Mouse (Mus musculus) ovary, adult 18-20 months (tissue): ENCODE results near the gene Snx30.

Experiments used
- DNase-seq: peaks from one replicate; pipeline ENCODE4 v3.0.0; 2022; ENCODE audit warnings: low spot score, mixed read lengths

Snx30 gene

GRCm38 (mm10) chr4:59824860-59825259 lies 19.2 kb downstream of the Snx30 start:
- no peak for DNase-seq

GRCm38 (mm10) chr4:59825634-59826033 lies 20.0 kb downstream of the Snx30 start:
- DNase-seq = no peak

GRCm38 (mm10) chr4:59826381-59826780 lies 20.7 kb downstream of the Snx30 start:
- DNase-seq = no peak

GRCm38 (mm10) chr4:59829072-59829471 lies 23.4 kb downstream of the Snx30 start:
- no peak for DNase-seq

- no peak for DNase-seq
These were observed 25.4 kb downstream of the Snx30 start for GRCm38 (mm10) chr4:59831038-59831437.

- no peak for DNase-seq
These were observed 27.2 kb downstream of the Snx30 start for GRCm38 (mm10) chr4:59832810-59833209.

- DNase-seq = no peak
These were observed 32.0 kb downstream of the Snx30 start for GRCm38 (mm10) chr4:59837659-59838058.

- DNase-seq = no peak
These were observed 39.0 kb downstream of the Snx30 start for GRCm38 (mm10) chr4:59844460-59845244.

- no peak for DNase-seq
These were observed 39.6 kb downstream of the Snx30 start for GRCm38 (mm10) chr4:59845245-59845637.

GRCm38 (mm10) chr4:59847447-59847846 lies 41.8 kb downstream of the Snx30 start:
- no peak for DNase-seq

- DNase-seq = peak; percentile 23
These were observed 44.5 kb downstream of the Snx30 start for GRCm38 (mm10) chr4:59850181-59850580.

- DNase-seq = no peak
These were observed 45.4 kb downstream of the Snx30 start for GRCm38 (mm10) chr4:59850886-59851623.

GRCm38 (mm10) chr4:59853155-59853554 lies 47.5 kb downstream of the Snx30 start:
- no peak for DNase-seq

- DNase-seq = no peak
These were observed 54.2 kb downstream of the Snx30 start for GRCm38 (mm10) chr4:59859693-59860425.

- no peak for DNase-seq
These were observed 54.8 kb downstream of the Snx30 start for GRCm38 (mm10) chr4:59860431-59860830.

- DNase-seq = no peak
These were observed 56.2 kb downstream of the Snx30 start for GRCm38 (mm10) chr4:59861871-59862270.

- no peak for DNase-seq
These were observed 56.7 kb downstream of the Snx30 start for GRCm38 (mm10) chr4:59862335-59862734.

- DNase-seq = no peak
These were observed 58.2 kb downstream of the Snx30 start for GRCm38 (mm10) chr4:59863869-59864268.

GRCm38 (mm10) chr4:59868086-59868485 lies 62.4 kb downstream of the Snx30 start:
- no peak for DNase-seq

GRCm38 (mm10) chr4:59869488-59870057 lies 63.9 kb downstream of the Snx30 start:
- peak; percentile 24 for DNase-seq

- no peak for DNase-seq
These were observed 64.8 kb downstream of the Snx30 start for GRCm38 (mm10) chr4:59870433-59870832.

GRCm38 (mm10) chr4:59870859-59871591 lies 65.4 kb downstream of the Snx30 start:
- no peak for DNase-seq
